Mouse (Mus musculus): ENCODE results near the gene Ttc34. TPM values are rescaled to one million over a fixed set of nuclear protein-coding genes. Genes with fewer than 3 reads are reported as not detected.

Ttc34 gene
- polyA plus RNA-seq, 1 experiment: not detected

DNA sequence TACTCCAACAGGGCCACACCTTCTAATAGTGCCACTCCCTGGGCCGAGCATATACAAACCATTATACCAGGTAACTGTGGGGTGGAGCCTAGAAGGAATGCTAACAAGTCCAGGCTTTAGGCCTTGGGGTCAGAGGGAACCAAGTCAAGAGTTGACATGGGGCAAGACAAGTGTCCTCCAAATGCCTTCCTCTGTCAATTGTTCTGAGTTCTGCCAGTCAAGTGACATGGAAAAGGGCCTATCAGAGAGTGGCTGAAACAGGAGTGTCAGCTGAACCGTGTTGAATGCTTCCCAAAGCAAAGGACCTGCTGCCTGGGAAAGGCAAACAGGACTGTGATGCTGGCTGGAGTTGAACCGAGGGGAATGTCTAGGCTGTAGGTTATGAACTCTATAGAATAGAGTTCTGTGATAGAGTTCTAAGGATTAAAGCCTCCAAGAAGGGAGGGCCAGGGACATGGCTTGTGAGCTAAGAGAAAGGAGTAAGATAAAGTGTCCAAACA lies 26.2 kb downstream of the Ttc34 start:
- 69% methylated on average over 3 of the region's 3 CpGs for WGBS
- H3K4me1 ChIP-seq (ENCODE audit: control insufficient read depth, insufficient read depth, low read length): no peaks in the 10 kb centered on the region
- no peak overlapping the region for H3K4me3 ChIP-seq (replicated peaks; ENCODE audit: control insufficient read depth, low read depth, low read length)
- TF ChIP-seq POLR2A (IDR thresholded peaks at IDR 0.05; ENCODE audit: borderline replicate concordance, control insufficient read depth, low read depth, low read length) (no peak), CTCF (IDR thresholded peaks at IDR 0.05; ENCODE audit: control insufficient read depth, insufficient read depth, low read length) (no peak)
- no peak overlapping the region for H3K27ac ChIP-seq (ENCODE audit: control insufficient read depth, insufficient read depth, low read depth, low read length, poor library complexity)

DNA sequence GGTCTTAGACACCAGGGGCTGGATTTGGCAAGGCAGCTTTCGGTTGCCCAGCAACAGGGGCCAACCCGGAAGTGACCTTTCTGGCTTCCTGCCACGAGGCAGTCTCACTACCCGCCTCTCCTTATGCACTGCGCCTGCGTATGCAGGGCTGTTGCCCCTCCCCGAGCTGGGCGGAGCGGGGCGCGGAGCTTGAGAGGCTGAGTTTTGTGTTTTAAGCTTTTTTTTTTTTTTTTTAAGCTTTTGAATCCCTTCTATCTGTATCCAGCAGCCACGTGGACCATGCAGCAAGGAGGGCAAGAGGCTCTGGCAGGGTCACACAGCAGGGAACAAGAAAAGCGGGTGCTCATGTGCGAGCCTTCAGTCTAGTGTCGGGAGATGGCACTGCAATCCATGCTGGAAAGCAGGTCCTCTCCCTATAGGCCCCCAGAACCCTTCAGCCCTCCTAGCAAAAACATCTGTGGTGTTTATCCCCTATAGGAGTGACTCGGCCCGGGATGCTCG lies 27.1 kb downstream of the Ttc34 start:
- Histone ChIP-seq H3K27ac (ENCODE audit: control insufficient read depth, insufficient read depth, low read depth, low read length, poor library complexity) (no peak overlapping the region), H3K4me1 (ENCODE audit: control insufficient read depth, insufficient read depth, low read length) (no peaks in the 10 kb centered on the region), H3K4me3 (replicated peaks; ENCODE audit: control insufficient read depth, low read depth, low read length) (peak overlapping the region; percentile 31)
- TF ChIP-seq POLR2A (IDR thresholded peaks at IDR 0.05; ENCODE audit: borderline replicate concordance, control insufficient read depth, low read depth, low read length): no peak
- no peak for TF ChIP-seq CTCF (IDR thresholded peaks at IDR 0.05; ENCODE audit: control insufficient read depth, insufficient read depth, low read length)
- 2% methylated on average over 18 of the region's 18 CpGs for WGBS

DNA sequence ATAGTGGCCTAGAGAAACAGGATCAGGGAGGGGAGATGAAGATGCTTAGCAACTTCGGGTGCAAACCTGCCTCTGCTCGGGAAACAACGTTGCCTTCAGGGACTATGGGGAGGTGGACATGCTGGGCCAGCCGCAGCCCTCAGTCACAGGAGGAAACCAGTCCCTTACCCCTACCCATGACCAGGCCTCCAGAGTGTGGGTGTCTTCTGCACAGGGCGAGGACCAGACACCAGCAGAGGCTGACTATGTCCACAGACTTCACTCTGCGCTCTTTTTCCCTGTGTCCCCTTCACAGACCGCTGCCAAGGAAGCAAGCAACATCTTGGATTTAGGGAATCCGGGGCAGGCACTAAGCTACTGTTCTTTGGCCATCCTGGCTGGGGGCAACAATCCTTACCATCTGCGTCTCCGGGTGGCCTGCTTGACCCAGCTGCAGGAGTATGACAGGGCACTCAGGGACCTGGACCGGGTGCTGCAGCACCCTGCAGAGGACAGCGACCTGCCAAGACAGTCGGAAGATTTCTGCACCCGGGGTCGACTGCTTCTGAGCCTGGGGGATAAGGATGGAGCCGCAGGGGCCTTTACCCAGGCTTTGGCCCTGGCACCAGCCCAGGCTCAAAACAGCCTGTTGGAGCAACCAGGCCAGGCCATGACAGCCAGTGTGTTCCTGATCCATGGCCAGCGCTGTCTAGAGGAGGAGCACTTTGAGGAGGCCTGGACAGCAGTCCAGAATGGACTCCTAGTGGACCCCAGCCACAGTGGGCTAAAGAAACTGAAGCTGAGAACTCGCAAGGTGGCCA lies 27.9 kb downstream of the Ttc34 start:
- 85% methylated on average over 18 of the region's 18 CpGs for WGBS
- Histone ChIP-seq H3K27ac (ENCODE audit: control insufficient read depth, insufficient read depth, low read depth, low read length, poor library complexity) (no peak overlapping the region), H3K4me1 (ENCODE audit: control insufficient read depth, insufficient read depth, low read length) (no peaks in the 10 kb centered on the region), H3K4me3 (replicated peaks; ENCODE audit: control insufficient read depth, low read depth, low read length) (no peak overlapping the region)
- TF ChIP-seq CTCF (IDR thresholded peaks at IDR 0.05; ENCODE audit: control insufficient read depth, insufficient read depth, low read length) (no peak), POLR2A (IDR thresholded peaks at IDR 0.05; ENCODE audit: borderline replicate concordance, control insufficient read depth, low read depth, low read length) (no peak)

DNA sequence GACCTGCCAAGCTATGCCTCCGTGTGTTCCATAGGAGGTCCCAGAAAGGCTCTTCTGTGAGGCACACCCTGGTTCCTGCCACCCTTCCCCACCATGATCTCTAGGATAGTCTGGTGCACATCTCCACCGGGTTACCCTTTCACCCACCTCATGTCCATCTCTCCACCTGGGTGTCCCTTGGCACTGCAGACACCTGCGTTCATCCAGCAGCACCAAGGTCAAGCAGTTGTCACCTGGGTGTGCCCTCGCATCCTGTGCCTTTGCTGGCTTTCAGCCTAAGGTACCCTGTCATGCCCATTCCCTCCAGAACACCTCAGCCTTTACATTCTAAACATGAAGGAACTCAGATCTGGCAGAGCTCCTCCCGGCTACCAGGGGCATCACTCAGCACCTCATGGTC lies 29.1 kb downstream of the Ttc34 start:
- Histone ChIP-seq H3K4me1 (ENCODE audit: control insufficient read depth, insufficient read depth, low read length) (no peaks in the 10 kb centered on the region), H3K27ac (ENCODE audit: control insufficient read depth, insufficient read depth, low read depth, low read length, poor library complexity) (no peak overlapping the region), H3K4me3 (replicated peaks; ENCODE audit: control insufficient read depth, low read depth, low read length) (no peak overlapping the region)
- WGBS: 77% methylated on average over 5 of the region's 5 CpGs
- no peak for TF ChIP-seq CTCF (IDR thresholded peaks at IDR 0.05; ENCODE audit: control insufficient read depth, insufficient read depth, low read length)
- no peak for TF ChIP-seq POLR2A (IDR thresholded peaks at IDR 0.05; ENCODE audit: borderline replicate concordance, control insufficient read depth, low read depth, low read length)

DNA sequence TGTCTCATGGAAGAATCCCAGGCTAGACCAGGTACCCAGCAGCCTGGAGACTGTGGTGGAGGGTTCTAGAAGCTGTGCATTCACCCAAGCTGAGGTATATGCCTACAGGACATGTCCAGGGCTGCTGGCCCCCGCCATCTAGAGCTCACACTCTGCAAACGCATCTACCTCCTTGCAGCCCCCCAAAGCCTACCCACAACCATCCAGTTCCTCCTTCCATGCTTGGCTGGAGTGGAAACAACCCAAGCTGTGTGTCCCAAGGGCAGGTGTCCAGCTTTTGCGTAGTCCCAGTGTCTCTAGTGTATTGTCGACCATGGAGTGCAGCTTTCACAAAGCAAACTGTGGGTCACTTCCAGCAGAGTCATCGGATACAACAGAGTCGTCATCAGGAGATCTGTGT lies 30.0 kb downstream of the Ttc34 start:
- 79% methylated on average over 6 of the region's 6 CpGs for WGBS

DNA sequence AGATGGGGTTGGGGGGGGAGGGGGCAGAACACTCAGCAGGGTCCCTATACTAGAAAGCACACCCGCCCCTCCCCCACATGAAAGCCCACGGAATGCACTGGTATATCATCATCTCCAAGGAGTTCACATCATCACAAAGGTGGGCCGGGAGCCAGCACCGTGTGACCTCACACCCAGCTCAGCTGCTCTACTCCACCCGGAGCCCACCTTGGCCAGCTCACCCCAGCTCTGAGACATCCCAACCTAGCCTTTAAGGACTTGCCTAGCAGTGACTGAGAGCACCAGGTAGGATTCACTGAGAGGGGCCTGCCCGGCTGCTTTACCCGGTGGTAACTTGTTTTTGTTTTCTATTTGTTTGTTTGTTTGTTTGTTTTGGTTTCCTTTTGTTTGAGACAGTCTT lies 32.2 kb downstream of the Ttc34 start, which contains the start of gene Mmel1:
Gene Mmel1, plus strand, starts transcription at position 146 of the 400 bp plus-strand sequence.
- TF ChIP-seq CTCF (IDR thresholded peaks at IDR 0.05; ENCODE audit: control insufficient read depth, insufficient read depth, low read length): no peak
- TF ChIP-seq POLR2A (IDR thresholded peaks at IDR 0.05; ENCODE audit: borderline replicate concordance, control insufficient read depth, low read depth, low read length): no peak
- WGBS: 76% methylated on average over 7 of the region's 7 CpGs
- H3K27ac ChIP-seq (ENCODE audit: control insufficient read depth, insufficient read depth, low read depth, low read length, poor library complexity): no peak within 1 kb of the TSS
- H3K4me3 ChIP-seq (replicated peaks; ENCODE audit: control insufficient read depth, low read depth, low read length): no peak within 1 kb of the TSS
- H3K4me1 ChIP-seq (ENCODE audit: control insufficient read depth, insufficient read depth, low read length): no peaks in the 10 kb centered on the region

More for the DNA sequence above, 30.0 kb downstream of the Ttc34 start:
- Histone ChIP-seq H3K27ac (ENCODE audit: control insufficient read depth, insufficient read depth, low read depth, low read length, poor library complexity) (no peak overlapping the region), H3K4me3 (replicated peaks; ENCODE audit: control insufficient read depth, low read depth, low read length) (no peak overlapping the region), H3K4me1 (ENCODE audit: control insufficient read depth, insufficient read depth, low read length) (no peaks in the 10 kb centered on the region)
- TF ChIP-seq POLR2A (IDR thresholded peaks at IDR 0.05; ENCODE audit: borderline replicate concordance, control insufficient read depth, low read depth, low read length): no peak
- no peak for TF ChIP-seq CTCF (IDR thresholded peaks at IDR 0.05; ENCODE audit: control insufficient read depth, insufficient read depth, low read length)

DNA sequence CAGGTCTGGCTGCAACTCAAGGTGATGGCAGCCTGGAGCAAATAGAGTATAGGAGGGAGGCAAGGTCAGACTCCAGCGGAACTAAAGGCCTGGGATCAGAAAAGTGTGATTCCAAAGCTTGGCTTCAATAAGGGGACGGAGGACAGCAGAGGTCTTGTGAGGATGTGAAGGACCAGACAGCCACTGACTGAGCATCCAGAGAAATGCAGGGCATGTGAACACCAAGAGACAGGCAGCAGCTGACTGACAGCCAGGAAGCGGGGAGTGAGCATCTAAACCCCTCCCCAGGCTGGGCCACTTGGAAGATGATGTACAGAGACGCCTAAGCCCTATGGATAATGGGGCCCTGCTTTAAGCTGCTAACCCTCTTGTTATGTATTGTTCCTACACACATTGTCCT lies 33.5 kb downstream of the Ttc34 start:
- Histone ChIP-seq H3K27ac (ENCODE audit: control insufficient read depth, insufficient read depth, low read depth, low read length, poor library complexity) (no peak overlapping the region), H3K4me3 (replicated peaks; ENCODE audit: control insufficient read depth, low read depth, low read length) (no peak overlapping the region), H3K4me1 (ENCODE audit: control insufficient read depth, insufficient read depth, low read length) (no peaks in the 10 kb centered on the region)
- TF ChIP-seq CTCF (IDR thresholded peaks at IDR 0.05; ENCODE audit: control insufficient read depth, insufficient read depth, low read length): no peak
- TF ChIP-seq POLR2A (IDR thresholded peaks at IDR 0.05; ENCODE audit: borderline replicate concordance, control insufficient read depth, low read depth, low read length): no peak
- 82% methylated on average over 4 of the region's 4 CpGs for WGBS

DNA sequence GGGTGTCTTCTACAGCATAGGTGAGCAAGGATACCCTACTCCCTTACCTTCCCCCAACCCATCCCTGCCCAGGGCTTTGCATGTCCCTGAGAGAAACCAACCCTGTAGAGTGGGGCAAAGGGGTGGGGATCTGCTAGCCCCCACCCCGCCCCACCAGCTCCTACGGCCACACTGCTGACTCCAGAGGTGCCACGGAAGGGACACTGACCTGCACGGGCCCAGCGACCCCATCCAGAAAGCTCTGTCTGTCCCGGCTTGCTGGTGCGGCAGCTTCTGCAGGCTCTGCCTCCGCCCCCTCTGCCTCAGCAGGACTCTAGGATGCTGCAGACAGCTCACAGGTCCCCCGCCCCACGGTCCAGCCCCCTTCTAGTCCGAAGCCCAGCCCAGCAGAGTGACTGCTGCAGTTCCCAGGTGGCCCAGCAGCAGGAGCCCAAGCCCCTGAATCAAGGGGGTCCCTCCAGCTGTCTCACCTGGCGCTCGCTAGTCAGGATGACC lies 34.5 kb downstream of the Ttc34 start:
- WGBS: 33% methylated on average over 13 of the region's 13 CpGs
- Histone ChIP-seq H3K4me1 (ENCODE audit: control insufficient read depth, insufficient read depth, low read length) (no peaks in the 10 kb centered on the region), H3K4me3 (replicated peaks; ENCODE audit: control insufficient read depth, low read depth, low read length) (no peak overlapping the region), H3K27ac (ENCODE audit: control insufficient read depth, insufficient read depth, low read depth, low read length, poor library complexity) (no peak overlapping the region)
- TF ChIP-seq CTCF (IDR thresholded peaks at IDR 0.05; ENCODE audit: control insufficient read depth, insufficient read depth, low read length): no peak
- TF ChIP-seq POLR2A (IDR thresholded peaks at IDR 0.05; ENCODE audit: borderline replicate concordance, control insufficient read depth, low read depth, low read length): no peak
